Mouse (Mus musculus) embryo, embryonic 11.5 days (tissue): Measurements from ENCODE around the gene Hspa1l.
"Not testable (repeated sequence)": the region's sequence is repeated elsewhere in the genome, so short reads cannot be mapped to it uniquely, and the experiment has no call there.

Source experiments
- DNase-seq: peaks from one replicate; pipeline ENCODE4 v3.0.0-alpha.2; 2012; ENCODE audit warnings: low read depth, low spot score

The Hspa1l gene

DNA sequence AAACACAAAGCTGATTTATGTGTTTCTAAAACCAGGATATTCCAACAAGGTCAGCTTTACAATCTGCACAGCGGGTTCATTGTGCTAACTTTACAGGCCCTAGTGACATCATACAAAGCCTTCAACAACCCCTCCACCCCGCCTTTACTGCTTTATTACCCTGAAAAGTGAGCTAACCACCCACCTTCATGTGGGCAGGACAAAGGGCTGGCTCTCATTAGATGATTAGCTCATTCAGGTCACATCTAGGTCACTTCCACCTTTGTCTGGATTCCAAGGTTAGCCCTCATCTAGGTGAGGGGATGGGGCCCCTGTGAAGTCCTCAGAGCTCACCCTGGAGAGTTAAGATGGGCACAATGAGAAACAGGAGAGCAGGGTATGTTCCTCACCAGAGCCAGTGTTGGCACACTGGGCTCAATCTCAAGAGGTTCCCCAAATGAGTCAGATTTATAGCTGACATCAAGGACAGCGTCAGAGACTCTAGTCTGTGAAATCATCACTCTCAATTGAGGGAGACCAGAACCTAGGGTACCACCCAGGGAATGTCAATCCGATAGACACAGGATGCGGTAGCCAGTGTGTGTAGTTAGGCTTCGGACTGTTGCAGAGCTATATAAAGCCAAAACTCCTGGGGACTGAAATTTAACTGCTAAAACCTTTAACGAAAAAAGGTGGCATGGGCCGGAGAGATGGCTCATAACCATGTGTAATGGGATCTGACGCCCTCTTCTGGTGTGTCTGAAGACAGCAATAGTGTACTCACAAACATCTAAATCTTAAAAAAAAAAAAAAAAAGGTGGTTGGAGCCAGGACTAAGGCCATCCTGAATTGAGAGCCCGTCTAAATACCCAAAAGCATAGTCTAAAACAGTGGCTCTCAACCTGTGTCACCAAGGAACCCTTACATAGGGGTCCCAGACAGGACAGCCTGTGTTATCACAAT, 21.7 kb upstream of the Hspa1l start:
- no peak for DNase-seq

DNA sequence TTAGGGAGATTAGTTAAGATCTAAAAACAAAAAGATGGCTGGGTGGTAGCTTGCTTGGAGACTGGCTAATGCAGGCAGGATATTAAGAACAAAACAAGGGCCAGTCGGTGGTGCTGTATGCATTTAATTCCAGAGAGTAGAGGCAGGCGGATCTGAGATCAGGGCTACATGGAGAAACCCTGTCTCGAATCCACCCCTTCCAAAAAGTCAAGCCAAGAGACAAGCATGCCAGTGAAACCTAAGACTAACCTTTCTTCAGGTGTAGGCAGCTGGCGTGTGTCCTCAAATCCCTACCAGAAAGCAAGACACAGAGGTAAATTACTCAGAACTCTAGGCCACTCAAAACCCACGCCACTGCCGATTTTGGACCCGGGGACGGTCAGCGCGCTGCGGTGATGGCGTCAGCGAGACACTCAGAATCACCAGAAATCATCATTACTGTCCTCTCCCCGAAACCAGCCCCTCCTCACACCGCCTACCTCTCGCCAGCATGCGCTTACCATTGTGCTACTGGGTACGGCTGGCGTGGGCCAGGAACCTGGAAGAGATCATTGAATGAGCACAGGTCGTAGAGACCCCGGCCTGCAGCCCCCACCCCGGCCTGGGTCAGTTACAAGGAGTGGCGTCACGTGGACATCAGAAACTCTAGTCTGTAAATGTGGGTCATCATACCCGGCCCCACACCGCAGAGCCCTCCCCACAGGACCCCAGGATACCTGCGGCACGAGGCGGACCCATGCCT, 20.7 kb upstream of the Hspa1l start:
- no peak for DNase-seq

DNA sequence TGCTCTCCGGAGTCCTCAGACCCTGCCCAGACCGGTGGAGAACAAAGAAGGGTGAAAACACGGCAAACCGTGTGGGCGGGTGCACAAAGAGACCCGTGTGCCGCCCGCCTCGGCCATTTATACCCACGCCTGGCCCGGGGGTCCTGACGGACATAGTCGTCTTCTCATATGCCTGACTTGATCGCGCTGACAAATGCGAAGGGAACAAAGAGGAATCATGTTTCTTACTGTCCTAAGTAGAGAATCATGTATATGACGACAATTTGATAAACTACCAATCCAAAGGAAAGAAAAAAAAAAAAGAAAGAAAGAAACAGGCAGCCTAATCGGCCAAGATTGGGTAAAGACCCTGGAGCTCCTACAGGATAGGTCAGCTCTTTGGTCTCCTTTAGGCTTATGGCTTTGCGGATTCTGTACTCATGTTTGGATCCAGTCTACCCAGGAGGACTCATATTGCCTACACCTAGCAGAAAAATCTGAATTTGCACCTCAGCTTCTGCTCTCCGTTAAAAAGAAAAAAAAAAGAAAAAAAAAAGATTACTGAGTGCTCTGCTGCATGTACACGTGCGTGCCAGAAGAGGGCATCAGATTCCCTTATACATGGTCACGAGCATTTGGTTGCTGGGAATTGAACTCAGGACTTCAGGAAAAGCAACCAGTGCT, 20.0 kb upstream of the Hspa1l start:
- DNase-seq: peak; percentile 73

DNA sequence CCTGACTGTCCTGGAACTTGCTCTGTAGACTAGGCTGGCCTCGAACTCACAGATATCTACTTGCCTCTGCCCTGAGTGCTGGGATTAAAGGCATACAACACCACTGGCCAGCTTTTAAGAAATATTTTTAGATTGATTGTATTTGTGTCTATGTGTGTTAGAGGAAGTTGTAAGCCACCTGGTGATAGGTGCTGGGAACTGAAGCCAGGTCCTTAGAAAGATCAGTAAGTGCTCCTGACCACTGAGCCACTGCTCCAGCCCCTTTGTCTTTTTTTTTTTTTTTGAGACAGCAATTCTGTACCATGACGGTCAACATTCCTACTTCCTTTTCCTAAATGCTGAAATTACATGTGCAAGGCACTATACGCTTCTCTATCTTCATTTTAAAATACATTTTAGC, 19.2 kb upstream of the Hspa1l start:
- DNase-seq: no peak

DNA sequence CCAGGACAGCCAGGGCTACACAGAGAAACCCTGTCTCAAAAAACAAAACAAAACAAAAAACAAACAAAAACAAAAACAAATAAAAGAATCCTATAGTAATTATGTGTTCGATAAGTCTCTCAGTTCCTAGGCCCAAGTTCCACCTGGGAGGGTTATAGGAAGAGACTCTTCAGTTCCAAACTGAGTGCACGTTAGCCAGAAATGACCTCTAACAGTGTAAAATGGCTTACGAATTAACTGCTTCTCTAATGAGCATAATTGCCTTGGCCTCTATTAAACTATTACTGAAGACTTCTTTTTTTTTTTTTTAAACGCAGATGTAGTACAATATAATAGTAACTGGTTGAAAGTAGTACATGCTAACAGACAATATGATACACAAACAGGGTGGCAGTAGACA, 18.6 kb upstream of the Hspa1l start:
- DNase-seq: no peak

DNA sequence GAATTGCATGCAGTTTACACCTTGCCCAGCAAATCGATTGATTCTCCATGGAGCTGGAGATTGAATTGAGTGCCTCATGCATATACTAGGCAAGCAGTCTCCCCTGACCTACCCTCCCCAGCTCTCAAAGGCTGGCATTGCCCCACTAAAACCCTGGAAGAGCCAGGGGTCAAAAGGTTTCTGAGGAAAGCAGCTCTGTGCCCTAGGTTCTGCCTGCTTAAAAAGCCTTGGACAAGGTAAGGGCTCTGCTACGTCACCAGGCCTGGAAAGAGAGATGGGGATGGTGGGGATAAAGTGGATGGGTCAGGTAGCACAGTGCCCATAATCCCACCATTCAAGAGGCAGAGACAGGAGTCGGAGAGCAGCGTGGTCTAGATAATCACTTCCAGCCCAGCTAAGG, 17.7 kb upstream of the Hspa1l start:
- DNase-seq: no peak

DNA sequence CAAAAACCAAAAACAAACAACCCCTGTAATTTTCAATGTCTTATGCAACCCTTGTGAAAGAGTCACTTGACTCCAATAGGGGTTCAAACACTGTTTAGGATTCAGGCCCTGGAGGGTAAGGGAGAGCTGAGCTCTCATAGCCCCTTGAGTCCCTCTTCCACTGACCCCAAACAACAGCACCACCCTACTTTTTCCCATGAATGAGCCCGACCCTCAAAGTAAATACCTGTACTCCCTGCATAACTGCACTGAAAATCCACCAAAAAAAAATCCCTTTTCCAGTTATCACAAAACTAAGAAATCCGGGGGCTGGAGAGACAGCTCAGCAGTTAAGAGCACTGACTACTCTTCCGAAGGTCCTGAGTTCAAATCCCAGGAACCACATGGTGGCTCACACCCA, 16.6 kb upstream of the Hspa1l start:
- DNase-seq: no peak

DNA sequence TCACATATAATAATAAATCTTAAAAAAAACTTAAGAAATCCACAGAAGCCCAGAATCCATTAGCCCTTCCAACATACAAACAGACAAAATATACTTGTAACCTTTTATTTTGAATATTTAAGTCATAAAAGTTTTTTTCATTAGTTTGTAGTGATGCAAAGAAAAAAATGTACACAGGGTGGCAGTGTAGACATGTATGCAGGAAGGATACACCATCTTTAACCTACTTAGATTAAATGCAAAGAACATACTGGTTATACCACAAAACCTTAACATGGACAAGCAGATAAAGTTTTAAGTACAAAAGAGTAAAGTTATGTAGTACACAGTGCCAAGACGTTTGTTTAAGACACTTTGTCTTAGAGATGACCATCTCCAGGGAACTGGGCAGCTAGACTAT, 16.2 kb upstream of the Hspa1l start:
- no peak for DNase-seq

DNA sequence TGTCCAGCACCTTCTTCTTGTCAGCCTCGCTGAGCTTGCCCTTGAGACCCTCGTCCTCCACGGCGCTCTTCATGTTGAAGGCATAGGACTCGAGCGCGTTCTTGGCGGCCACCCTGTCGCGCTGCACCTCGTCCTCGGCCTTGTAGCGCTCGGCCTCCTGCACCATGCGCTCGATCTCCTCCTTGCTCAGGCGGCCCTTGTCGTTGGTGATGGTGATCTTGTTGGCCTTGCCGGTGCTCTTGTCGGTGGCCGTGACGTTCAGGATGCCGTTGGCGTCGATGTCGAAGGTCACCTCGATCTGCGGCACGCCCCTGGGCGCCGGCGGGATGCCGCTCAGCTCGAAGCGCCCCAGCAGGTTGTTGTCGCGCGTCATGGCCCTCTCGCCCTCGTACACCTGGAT, 15.2 kb upstream of the Hspa1l start:
- DNase-seq: not testable (repeated sequence)

DNA sequence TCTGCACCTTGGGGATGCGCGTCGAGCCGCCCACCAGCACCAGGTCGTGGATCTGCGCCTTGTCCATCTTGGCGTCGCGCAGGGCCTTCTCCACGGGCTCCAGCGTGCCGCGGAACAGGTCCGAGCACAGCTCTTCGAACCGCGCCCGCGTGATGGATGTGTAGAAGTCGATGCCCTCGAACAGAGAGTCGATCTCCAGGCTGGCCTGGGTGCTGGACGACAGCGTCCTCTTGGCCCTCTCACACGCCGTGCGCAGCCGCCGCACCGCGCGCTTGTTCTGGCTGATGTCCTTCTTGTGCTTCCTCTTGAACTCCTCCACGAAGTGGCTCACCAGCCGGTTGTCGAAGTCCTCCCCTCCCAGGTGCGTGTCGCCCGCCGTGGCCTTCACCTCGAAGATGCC, 14.5 kb upstream of the Hspa1l start:
- not testable (repeated sequence) for DNase-seq

DNA sequence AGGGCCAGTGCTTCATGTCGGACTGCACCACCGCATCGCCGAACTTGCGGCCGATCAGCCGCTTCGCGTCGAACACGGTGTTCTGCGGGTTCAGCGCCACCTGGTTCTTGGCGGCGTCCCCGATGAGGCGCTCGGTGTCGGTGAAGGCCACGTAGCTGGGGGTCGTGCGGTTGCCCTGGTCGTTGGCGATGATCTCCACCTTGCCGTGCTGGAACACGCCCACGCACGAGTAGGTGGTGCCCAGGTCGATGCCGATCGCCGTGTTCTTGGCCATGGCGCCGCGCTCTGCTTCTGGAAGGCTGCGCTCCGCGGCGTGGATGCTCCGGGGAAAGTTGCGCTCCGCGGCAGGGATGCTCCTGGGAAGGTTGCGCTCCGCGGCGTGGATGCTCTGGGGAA, 13.8 kb upstream of the Hspa1l start:
- not testable (repeated sequence) for DNase-seq

DNA sequence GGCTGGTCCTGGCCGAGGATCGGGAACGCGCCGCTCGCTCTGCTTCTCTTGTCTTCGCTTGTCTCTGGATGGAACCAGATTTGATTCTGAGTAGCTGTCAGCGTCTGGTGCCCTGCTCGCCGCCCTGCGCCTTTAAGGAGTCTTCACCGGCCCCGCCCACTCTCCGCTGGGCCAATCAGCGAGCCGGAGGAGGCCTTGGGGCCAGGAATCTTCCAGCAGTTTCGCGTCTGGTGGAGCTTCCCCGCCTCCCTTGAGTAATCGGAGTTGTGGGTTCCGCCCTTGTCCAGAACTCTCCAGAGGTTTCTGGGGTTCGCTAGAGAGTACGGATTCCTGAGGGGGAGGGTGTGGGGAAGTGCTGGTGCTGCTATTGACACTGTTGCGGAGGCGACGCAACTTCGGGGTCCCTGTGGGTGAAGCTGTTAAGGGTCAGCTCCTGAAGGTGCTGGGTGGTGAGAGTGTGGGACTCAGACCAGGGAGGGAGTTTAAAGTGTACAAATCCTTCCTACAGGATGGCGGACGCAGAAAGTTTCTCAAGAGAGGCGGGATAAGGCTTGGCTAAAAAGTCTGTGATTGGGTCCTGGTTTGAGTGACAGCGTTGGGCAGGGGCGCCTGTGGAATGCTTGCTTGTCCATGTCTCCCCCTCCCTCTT, 13.2 kb upstream of the Hspa1l start, which contains the start of gene Hspa1b:
Gene Hspa1b, minus strand, starts transcription at position 109 of the 649 bp plus-strand sequence.
- DNase-seq: peak; percentile 62

DNA sequence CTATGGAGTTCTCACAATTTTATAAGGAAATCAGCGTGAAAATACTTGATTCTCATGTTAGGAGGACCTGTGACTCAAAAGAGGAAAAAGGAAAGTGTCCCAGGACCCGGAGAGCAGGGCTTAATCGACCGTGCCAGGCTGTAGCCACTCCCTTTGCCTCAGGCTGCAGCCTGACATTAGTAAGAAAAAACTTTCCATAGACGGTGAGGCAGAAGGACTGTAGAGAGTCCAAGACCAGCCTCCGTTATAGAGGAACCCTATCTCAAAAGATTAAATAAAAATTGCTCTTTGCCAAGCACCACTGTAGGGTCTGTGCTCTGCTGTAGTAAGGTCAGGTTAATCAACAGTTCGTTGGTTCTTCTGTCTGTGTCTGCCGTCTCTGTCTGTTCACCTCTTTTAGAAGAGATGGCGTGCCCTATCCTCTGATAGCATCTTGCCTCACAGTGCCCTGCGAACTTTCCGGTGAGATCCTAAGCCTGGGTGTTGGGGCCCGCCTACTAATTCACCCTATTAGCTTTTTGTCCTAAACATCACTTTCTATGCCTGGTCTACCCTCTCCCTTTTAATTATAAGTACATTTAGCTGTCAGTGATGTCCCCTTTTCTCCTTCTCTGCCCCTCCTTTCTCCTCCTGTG, 12.5 kb upstream of the Hspa1l start:
- DNase-seq: no peak

DNA sequence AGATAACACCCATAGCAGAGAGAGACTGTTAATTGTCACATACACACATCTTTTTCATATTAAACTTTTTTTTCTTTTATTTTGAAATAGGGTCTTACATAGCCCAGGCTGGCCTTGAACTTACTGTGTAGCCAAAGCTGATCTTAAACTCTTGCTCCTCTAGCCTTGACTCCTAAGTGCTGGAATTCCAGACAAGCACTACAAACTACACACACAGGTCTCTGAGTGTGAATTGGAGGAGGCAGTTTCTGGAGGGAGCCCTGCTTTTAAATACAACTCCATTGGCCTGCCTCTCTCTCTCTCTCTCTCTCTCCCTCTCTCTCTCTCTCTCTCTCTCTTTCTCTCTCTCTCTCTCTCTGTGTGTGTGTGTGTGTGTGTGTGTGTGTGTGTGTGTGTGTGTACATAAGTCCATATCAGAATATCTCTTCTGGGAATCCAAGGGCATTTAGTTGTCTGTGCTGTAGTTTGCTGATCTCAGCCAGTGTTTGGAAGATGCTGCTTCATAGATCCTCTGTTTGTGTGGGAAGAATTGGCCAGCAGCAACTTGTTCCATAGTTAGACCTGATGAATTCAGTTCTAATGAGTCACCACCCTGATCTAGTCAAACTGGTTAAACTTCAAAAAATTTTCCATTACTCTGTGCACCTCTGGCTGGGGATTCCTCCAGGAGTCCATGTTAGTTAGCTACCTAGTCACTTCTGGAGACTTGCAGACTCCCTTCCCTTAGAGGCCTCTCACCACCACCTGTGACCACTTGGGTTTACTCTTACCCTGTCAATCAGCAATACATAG, 11.6 kb upstream of the Hspa1l start:
- no peak for DNase-seq

DNA sequence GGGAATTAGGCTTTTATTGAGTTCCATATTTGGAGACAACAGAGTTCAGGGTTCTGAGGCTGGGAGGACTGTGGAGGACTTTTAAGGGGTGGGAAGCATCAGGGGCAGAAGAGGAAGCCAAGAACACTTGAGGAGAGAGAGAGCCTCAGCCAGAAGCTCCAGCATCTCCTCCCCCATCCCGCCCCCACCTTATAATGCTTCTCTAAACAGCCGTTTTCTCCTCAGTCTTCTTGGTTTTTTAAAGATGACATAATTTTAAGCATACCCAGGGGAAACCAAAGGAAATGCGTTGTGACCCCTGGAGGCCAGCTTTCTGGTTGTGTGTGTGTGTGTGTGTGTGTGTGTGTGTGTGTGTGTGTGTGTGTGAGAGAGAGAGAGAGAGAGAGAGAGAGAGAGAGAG, 10.4 kb upstream of the Hspa1l start:
- no peak for DNase-seq

DNA sequence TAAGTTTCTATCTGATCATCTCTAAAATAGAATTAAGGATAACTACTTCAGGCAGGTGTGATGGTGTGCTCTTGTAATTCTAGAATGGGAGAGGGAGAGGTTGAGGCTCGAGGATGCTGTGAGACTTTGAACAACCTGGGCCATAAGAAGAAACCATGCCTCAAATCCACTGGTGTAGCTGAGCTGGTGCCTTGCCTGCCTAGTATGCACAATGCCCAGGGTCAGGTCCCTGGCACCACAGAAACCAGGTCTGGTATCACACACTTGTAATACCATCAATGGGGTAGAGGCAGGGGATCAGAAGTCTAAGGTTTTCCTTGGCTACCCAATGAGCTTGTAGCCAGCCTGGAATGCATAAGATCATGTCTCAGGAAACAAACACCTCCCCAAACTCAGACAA, 9.7 kb upstream of the Hspa1l start:
- no peak for DNase-seq

DNA sequence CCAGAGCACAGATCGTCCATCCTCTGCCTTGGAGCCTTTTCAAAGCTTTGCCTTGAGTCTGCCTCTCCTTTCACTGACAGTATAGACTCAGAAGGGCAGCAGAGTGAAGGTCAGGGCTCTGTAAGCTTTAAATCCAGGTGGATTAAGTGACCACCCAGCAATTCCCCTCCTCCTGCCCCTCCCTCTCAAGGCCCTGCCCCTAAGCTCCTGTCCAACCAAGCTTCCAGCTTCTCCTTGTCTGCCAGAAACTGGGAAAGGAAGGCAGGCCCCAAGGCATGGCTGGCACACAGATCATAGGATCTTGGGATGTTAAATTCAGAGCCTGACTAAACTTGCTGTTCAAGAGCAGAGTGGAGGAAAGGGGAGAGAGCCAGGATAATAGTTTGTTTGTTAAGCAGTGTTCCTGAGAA, 7.9 kb upstream of the Hspa1l start:
- DNase-seq: no peak

DNA sequence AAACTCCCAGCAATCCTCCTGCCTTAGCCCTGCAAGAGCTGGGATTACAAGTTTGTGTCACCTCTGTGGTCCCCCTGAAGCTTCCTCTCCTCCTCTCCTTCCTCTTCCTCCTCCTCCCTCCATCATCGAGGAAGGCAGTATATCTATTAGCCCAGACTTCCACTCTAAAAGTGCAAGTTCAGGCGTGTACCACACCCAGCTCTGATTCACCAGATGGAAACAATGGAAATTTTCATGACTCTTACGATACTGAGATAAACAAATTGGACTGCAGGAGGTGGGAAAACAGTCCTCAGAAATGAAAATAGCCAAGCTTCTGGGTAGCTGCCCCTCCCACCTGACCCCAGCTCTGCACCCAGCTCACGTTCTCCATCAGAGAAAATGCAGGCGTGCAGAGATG, 6.9 kb upstream of the Hspa1l start:
- DNase-seq: no peak

DNA sequence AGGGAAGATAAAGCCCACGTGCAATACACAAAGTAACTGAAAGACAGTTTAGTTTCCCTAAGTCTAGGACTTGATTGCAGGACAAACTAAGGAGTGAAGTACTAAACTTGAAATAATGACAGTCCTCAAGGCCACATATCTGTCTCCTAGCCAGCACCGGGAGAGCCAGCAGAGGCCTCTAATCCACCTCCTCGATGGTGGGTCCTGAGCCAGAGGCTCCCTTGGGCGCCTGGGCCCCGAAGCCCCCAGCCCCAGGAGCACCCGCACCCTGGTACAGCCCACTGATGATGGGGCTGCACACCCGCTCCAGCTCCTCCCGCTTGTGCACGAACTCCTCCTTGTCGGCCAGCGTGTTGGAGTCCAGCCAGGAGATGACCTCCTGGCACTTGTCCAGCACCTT, 2.7 kb upstream of the Hspa1l start, which contains the start of gene Gm20481:
Gene Gm20481, plus strand, starts transcription at position 91 of the 400 bp plus-strand sequence.
- not testable (repeated sequence) for DNase-seq

DNA sequence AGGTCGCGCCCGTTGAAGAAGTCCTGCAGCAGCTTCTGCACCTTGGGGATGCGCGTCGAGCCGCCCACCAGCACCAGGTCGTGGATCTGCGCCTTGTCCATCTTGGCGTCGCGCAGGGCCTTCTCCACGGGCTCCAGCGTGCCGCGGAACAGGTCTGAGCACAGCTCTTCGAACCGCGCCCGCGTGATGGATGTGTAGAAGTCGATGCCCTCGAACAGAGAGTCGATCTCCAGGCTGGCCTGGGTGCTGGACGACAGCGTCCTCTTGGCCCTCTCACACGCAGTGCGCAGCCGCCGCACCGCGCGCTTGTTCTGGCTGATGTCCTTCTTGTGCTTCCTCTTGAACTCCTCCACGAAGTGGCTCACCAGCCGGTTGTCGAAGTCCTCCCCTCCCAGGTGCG, 1.7 kb upstream of the Hspa1l start:
- DNase-seq: not testable (repeated sequence)
